Mouse (Mus musculus): ENCODE data around the gene Pradc1. TPM values are rescaled to one million over a fixed set of nuclear protein-coding genes. Genes with fewer than 3 reads are reported as not detected.
A peak's percentile ranks its signal among the peaks of the same experiment; 100 is the strongest.

Gene Pradc1
- polyA plus RNA-seq, 1 experiment from 2014 or later: 23.9 TPM

DNA sequence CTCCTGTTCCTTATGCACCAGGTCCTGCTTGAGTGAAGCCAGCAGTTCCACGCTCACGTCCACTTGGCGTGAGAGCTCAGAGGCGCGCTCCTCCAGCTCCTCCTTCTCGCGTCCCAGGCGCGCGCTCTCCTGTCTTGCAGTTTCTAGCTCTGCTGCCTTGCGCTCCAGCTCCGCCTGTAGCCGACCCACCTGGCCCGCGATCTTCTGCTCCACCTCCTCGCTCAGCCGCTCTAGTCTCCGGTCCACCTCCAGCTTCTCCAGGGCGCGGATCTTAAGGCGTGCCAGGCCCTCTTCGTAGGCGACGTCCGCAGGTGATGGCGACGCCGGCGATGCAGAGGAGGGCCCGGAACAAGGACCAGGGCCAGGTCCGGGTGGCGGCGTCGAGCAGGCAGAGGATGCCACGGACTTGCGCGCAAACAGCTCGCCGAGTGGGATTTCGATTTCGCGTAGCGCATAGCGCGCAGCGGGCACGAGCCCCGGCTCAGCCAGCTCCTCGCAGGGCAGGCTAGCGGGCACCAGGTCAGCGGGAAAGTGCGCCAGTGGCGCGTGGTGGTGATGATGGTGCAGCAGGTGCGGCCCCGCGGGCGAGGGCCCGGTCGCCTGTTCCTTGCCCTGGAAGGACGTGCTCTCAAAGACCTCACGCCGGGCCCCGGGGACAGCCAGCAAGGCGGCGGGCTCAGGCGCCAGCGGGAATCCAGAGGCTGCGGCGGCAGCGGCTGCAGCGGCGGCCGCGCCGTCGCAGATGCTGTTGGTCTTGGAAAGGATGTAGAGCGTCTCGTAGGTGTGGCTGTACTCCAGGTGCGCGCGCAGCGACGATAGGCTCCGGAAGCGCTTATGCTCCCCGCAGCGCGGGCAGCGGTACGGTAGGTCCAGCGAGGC, 32.3 kb upstream of the Pradc1 start:
- H3K4me3 ChIP-seq (ENCODE audit: low read depth, low read length): peak overlapping the region; percentile 11; the same call in 1 of the 2 replicates
- no peak overlapping the region for H3K27ac ChIP-seq (ENCODE audit: low read length)
- no peak for ATAC-seq (ENCODE audit: low read depth)
- 0 out of 2 replicates have a peak overlapping the region, but pooled peaks have one; percentile 1 for H3K4me2 ChIP-seq (ENCODE audit: low read depth, low read length)
- no peaks in the 10 kb centered on the region; the same call in 1 of the 2 replicates for H3K4me1 ChIP-seq (ENCODE audit: control insufficient read depth, low read depth, low read length)
- H3K36me3 ChIP-seq (ENCODE audit: control insufficient read depth, insufficient read depth): no peaks in the 10 kb centered on the region
- H3K27me3 ChIP-seq (ENCODE audit: control insufficient read depth, insufficient read depth, low read depth, low read length): peaks cover 35% of the 10 kb centered on the region
- H3K9ac ChIP-seq (ENCODE audit: low read depth, low read length): no peak overlapping the region
- no peaks in the 10 kb centered on the region for H3K9me3 ChIP-seq (replicated peaks; ENCODE audit: control insufficient read depth, low read length)
- WGBS (ENCODE audit: insufficient replicate concordance): 6% methylated on average over 92 of the region's 92 CpGs

DNA sequence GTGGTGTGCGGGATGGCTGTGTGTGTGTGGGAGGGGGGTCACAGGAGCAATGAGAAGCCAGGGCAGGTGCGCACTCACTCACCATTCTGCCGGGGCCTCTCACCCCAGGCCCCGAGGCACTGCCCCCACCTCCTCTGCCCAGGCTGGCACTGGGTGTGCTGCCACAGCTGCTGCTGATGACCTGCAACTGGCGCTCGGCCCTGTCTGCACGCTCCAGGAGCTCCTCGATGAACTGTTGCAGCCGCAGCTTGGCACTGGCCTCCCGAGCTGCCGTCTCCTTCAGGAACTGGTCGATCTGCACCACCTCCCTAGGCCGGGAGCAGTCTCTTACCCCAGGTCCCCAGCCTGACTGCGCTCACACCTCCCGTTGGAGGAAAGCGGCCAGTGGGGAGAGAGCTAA, 28.9 kb upstream of the Pradc1 start:
- H3K27me3 ChIP-seq (ENCODE audit: control insufficient read depth, insufficient read depth, low read depth, low read length): peaks cover 38% of the 10 kb centered on the region
- no peak for ATAC-seq (ENCODE audit: low read depth)

DNA sequence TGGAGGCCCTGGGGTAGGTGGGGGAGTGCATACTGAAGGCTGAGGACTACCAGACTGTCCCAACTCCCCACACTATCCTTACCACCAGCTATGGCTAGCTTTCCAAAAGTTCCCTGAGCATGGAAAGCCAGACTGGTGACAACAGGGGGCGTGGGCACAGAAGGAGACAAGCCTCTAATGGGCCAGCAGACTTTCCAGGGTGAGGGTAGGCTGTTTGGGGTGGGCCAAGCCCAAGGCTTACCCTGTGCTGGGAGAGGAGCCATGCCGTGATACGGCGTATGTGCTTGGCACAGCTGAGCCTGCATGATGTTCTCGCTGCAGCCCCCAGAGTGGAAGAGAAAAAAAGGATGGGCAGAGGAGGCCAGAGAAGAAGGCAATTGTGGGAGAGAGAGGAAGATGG, 28.2 kb upstream of the Pradc1 start:
- no peaks in the 10 kb centered on the region for H3K9me3 ChIP-seq (replicated peaks; ENCODE audit: control insufficient read depth, low read length)
- 63% methylated on average over 5 of the region's 5 CpGs for whole genome bisulfite sequencing (ENCODE audit: insufficient replicate concordance)
- no peak overlapping the region for H3K9ac ChIP-seq (ENCODE audit: low read depth, low read length)
- no peaks in the 10 kb centered on the region; the same call in 1 of the 2 replicates for H3K4me1 ChIP-seq (ENCODE audit: control insufficient read depth, low read depth, low read length)
- no peak for ATAC-seq (ENCODE audit: low read depth)
- H3K4me2 ChIP-seq (ENCODE audit: low read depth, low read length): no peak overlapping the region
- H3K4me3 ChIP-seq (ENCODE audit: low read depth, low read length): no peak overlapping the region
- H3K27ac ChIP-seq (ENCODE audit: low read length): no peak overlapping the region
- H3K27me3 ChIP-seq (ENCODE audit: control insufficient read depth, insufficient read depth, low read depth, low read length): peaks cover 32% of the 10 kb centered on the region
- no peaks in the 10 kb centered on the region for H3K36me3 ChIP-seq (ENCODE audit: control insufficient read depth, insufficient read depth)

More for the DNA sequence above, 28.9 kb upstream of the Pradc1 start:
- no peaks in the 10 kb centered on the region for H3K9me3 ChIP-seq (replicated peaks; ENCODE audit: control insufficient read depth, low read length)
- 65% methylated on average over 16 of the region's 16 CpGs for WGBS (ENCODE audit: insufficient replicate concordance)
- H3K27ac ChIP-seq (ENCODE audit: low read length): no peak overlapping the region
- H3K4me3 ChIP-seq (ENCODE audit: low read depth, low read length): no peak overlapping the region
- H3K4me2 ChIP-seq (ENCODE audit: low read depth, low read length): no peak overlapping the region
- no peaks in the 10 kb centered on the region for H3K36me3 ChIP-seq (ENCODE audit: control insufficient read depth, insufficient read depth)
- H3K9ac ChIP-seq (ENCODE audit: low read depth, low read length): no peak overlapping the region
- no peaks in the 10 kb centered on the region; the same call in 1 of the 2 replicates for H3K4me1 ChIP-seq (ENCODE audit: control insufficient read depth, low read depth, low read length)

DNA sequence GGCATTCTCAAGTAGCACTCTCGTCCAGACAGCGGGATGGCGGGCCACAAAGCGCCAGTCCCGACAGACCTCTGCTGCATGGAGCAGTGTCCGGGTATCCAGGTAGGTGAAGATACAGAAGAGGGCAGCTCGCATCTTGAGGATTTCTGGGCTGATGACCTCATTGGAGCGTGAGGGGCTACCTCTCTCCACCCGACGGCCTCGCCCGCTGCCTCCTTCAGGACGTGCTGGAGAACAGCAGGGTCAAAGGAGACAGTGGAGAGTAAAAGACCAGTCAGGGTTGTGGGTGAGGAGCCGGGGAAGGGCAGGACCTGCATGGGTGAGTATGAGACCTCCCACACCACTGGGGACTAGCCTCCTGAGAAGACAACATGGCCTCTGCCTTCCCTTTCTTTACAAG, 26.6 kb upstream of the Pradc1 start:
- Histone ChIP-seq H3K27me3 (ENCODE audit: control insufficient read depth, insufficient read depth, low read depth, low read length) (peaks cover 16% of the 10 kb centered on the region), H3K27ac (ENCODE audit: low read length) (no peak overlapping the region), H3K4me2 (ENCODE audit: low read depth, low read length) (no peak overlapping the region), H3K9me3 (replicated peaks; ENCODE audit: control insufficient read depth, low read length) (no peaks in the 10 kb centered on the region), H3K4me1 (ENCODE audit: control insufficient read depth, low read depth, low read length) (no peaks in the 10 kb centered on the region), H3K9ac (ENCODE audit: low read depth, low read length) (no peak overlapping the region), H3K36me3 (ENCODE audit: control insufficient read depth, insufficient read depth) (no peaks in the 10 kb centered on the region), H3K4me3 (ENCODE audit: low read depth, low read length) (no peak overlapping the region)
- ATAC-seq (ENCODE audit: low read depth): no peak
- 50% methylated on average over 14 of the region's 14 CpGs for WGBS (ENCODE audit: insufficient replicate concordance)

DNA sequence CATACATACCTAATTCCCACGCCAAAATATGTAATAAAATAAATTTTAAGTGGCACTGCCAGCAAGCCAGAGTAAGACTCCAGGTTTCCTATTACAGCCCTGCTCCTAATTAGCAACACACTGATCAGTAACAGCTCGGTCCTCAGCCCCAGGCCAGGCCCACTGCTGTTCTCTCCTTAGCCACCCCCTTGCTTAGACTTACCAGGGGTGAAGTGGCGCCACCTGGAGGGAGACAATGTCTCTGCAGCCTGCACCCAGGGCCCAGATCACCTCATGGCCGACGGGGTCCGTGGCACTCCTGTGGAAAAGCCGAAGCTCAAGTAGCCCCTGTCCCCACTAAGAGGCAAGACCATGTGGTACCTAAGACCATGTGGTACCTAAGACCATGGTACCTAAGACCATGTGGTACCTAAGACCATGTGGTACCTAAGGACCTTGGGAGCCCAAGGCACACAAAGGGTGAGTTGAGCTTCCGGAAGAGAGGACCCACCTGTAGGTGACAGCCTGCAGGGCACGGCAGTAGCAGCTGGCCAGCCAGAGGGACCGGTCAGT, 25.7 kb upstream of the Pradc1 start:
- Histone ChIP-seq H3K27me3 (ENCODE audit: control insufficient read depth, insufficient read depth, low read depth, low read length) (peaks cover 10% of the 10 kb centered on the region), H3K36me3 (ENCODE audit: control insufficient read depth, insufficient read depth) (no peaks in the 10 kb centered on the region), H3K27ac (ENCODE audit: low read length) (no peak overlapping the region), H3K9ac (ENCODE audit: low read depth, low read length) (no peak overlapping the region), H3K9me3 (replicated peaks; ENCODE audit: control insufficient read depth, low read length) (no peaks in the 10 kb centered on the region), H3K4me2 (ENCODE audit: low read depth, low read length) (no peak overlapping the region), H3K4me3 (ENCODE audit: low read depth, low read length) (no peak overlapping the region), H3K4me1 (ENCODE audit: control insufficient read depth, low read depth, low read length) (no peaks in the 10 kb centered on the region)
- ATAC-seq (ENCODE audit: low read depth): no peak
- 27% methylated on average over 10 of the region's 10 CpGs for WGBS (ENCODE audit: insufficient replicate concordance)

DNA sequence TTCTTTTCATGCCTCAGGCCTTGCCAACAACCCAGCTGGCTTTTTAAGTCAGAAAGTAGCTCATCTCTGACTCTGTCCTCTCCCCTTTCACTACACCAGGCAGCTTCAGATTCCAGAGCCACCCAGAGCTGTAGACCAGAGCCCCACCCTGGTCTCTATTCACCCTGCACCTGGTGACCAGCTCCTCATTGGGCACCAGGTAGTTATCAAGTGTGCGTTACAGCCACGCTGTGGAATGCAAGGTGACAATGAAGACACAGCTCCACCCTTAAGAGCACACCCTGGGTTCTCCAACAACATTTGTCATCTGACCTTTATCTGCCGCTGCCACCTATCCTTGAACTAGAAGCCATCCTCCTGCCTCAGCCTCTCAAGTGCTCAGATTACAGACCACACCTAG, 23.8 kb upstream of the Pradc1 start:
- no peak for ATAC-seq (ENCODE audit: low read depth)
- Histone ChIP-seq H3K27me3 (ENCODE audit: control insufficient read depth, insufficient read depth, low read depth, low read length) (peaks cover 6% of the 10 kb centered on the region; the same call in 1 of the 2 replicates), H3K4me2 (ENCODE audit: low read depth, low read length) (no peak overlapping the region), H3K4me1 (ENCODE audit: control insufficient read depth, low read depth, low read length) (no peaks in the 10 kb centered on the region), H3K4me3 (ENCODE audit: low read depth, low read length) (no peak overlapping the region), H3K9me3 (replicated peaks; ENCODE audit: control insufficient read depth, low read length) (no peaks in the 10 kb centered on the region), H3K36me3 (ENCODE audit: control insufficient read depth, insufficient read depth) (no peaks in the 10 kb centered on the region), H3K9ac (ENCODE audit: low read depth, low read length) (no peak overlapping the region), H3K27ac (ENCODE audit: low read length) (no peak overlapping the region)
- WGBS (ENCODE audit: insufficient replicate concordance): 70% methylated on average over 3 of the region's 3 CpGs

DNA sequence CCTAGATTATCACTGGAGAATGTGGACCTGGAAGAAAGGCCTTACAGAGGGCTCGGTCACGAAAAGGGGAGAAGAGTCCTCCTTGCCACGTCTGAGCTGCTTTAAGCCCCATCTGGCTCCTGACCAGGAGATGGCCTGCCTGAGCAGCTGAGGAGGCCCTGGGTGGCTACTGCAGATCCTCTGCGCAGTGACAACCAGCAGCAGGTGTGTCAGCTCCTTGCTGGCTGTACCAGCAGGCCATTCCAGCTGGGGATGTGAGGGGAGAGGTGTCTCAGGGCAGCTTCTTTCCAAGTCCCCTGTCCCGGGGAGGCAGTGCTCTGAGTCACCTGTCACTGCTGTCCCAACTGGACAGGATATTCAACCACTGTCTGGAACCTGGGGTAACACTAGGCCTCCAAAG, 20.8 kb upstream of the Pradc1 start:
- no peak for ATAC-seq (ENCODE audit: low read depth)
- Histone ChIP-seq H3K36me3 (ENCODE audit: control insufficient read depth, insufficient read depth) (peaks cover 14% of the 10 kb centered on the region), H3K27ac (ENCODE audit: low read length) (no peak overlapping the region), H3K9ac (ENCODE audit: low read depth, low read length) (no peak overlapping the region), H3K4me3 (ENCODE audit: low read depth, low read length) (no peak overlapping the region), H3K4me2 (ENCODE audit: low read depth, low read length) (no peak overlapping the region), H3K27me3 (ENCODE audit: control insufficient read depth, insufficient read depth, low read depth, low read length) (no peaks in the 10 kb centered on the region), H3K9me3 (replicated peaks; ENCODE audit: control insufficient read depth, low read length) (no peaks in the 10 kb centered on the region), H3K4me1 (ENCODE audit: control insufficient read depth, low read depth, low read length) (no peaks in the 10 kb centered on the region)
- WGBS (ENCODE audit: insufficient replicate concordance): 48% methylated on average over 5 of the region's 5 CpGs

DNA sequence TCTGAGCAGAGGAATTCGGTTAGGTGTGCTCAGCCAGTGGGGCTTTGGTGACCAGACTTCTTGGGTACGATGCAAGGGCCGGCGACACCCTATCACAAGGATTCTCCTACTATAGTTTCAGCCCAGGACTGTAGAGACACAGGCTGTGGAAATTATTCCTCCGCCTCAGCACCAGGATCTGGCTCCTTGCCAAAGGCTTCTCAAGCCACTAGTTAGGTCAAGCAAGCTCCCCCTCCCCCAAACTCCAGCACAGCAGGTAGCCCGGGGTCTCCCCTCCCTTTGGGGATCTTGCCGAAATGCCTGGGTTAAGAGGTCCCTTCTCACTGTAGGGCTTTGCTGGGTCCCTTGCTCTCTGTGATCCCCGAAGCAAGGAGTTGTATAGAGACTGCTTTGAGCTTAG, 20.2 kb upstream of the Pradc1 start:
- Histone ChIP-seq H3K27me3 (ENCODE audit: control insufficient read depth, insufficient read depth, low read depth, low read length) (no peaks in the 10 kb centered on the region), H3K4me1 (ENCODE audit: control insufficient read depth, low read depth, low read length) (no peaks in the 10 kb centered on the region), H3K9me3 (replicated peaks; ENCODE audit: control insufficient read depth, low read length) (no peaks in the 10 kb centered on the region), H3K4me3 (ENCODE audit: low read depth, low read length) (no peak overlapping the region), H3K27ac (ENCODE audit: low read length) (no peak overlapping the region), H3K4me2 (ENCODE audit: low read depth, low read length) (no peak overlapping the region), H3K9ac (ENCODE audit: low read depth, low read length) (no peak overlapping the region), H3K36me3 (ENCODE audit: control insufficient read depth, insufficient read depth) (peaks cover 20% of the 10 kb centered on the region)
- WGBS (ENCODE audit: insufficient replicate concordance): 65% methylated on average over 8 of the region's 8 CpGs
- ATAC-seq (ENCODE audit: low read depth): no peak

All from liver, embryonic 16.5 days (tissue).